Mouse (Mus musculus) heart, embryonic 14.5 days (tissue): ENCODE data around the gene Stra8. TPM values are rescaled to one million over a fixed set of nuclear protein-coding genes. Genes with fewer than 3 reads are reported as not detected.

Experiments
- ATAC-seq: fragments of 200-750 bp; cut with Nextera tagmentation; 2 replicates; pipeline ENCODE4 v1.8.0; 2017; ENCODE audit warnings: low read depth, moderate TSS enrichment; ENCODE audit not compliant: insufficient number of reproducible peaks, insufficient read depth, low FRiP score
- H3K27ac ChIP-seq, 2 experiments: fragments of 200-500 bp in 1 of 2; fragments of 300-500 bp in 1 of 2; sonication (generic) in 1 of 2; replicated peaks in 1 of 2; 2 replicates each; pipeline ENCODE4 v1.5.1; 2012 to 2014; ENCODE audit warnings: low read depth in 2 of 2, low read length in 2 of 2, control low read depth in 1 of 2, mild to moderate bottlenecking in 1 of 2, mixed read lengths in 1 of 2; ENCODE audit not compliant: control insufficient read depth in 1 of 2, insufficient read depth in 1 of 2
- H3K27me3 ChIP-seq: fragments of 300-500 bp; sonication (generic); 2 replicates; pipeline ENCODE4 v1.6.1; 2014; ENCODE audit warnings: mild to moderate bottlenecking, low read length, control low read depth; ENCODE audit not compliant: control insufficient read depth, insufficient read depth
- H3K36me3 ChIP-seq: fragments of 300-500 bp; sonication (generic); 2 replicates; pipeline ENCODE4 v1.6.1; 2014; ENCODE audit warnings: mild to moderate bottlenecking, control low read depth, low read length, mixed read lengths; ENCODE audit not compliant: control insufficient read depth, insufficient read depth
- H3K4me1 ChIP-seq, 2 experiments: fragments of 200-500 bp in 1 of 2; fragments of 300-500 bp in 1 of 2; sonication (generic) in 1 of 2; 2 replicates each; pipeline ENCODE4 v1.6.1; 2012 to 2014; ENCODE audit warnings: low read length in 2 of 2, control low read depth in 1 of 2, mixed read lengths in 1 of 2; ENCODE audit not compliant: control insufficient read depth in 2 of 2, insufficient read depth in 2 of 2
- H3K4me2 ChIP-seq: fragments of 300-500 bp; sonication (generic); 2 replicates; pipeline ENCODE4 v1.6.1; 2014; ENCODE audit warnings: mild to moderate bottlenecking, low read length
- H3K4me3 ChIP-seq, 2 experiments: fragments of 200-500 bp in 1 of 2; fragments of 300-500 bp in 1 of 2; sonication (generic) in 1 of 2; 2 replicates each; pipeline ENCODE4 v1.5.1; 2012 to 2014; ENCODE audit warnings: low read length in 2 of 2, mild to moderate bottlenecking in 2 of 2, control low read depth in 1 of 2, low read depth in 1 of 2, moderate library complexity in 1 of 2; ENCODE audit not compliant: control insufficient read depth in 1 of 2, insufficient read depth in 1 of 2
- H3K9ac ChIP-seq: fragments of 300-500 bp; sonication (generic); 2 replicates; pipeline ENCODE4 v1.6.1; 2014; ENCODE audit warnings: mild to moderate bottlenecking, low read length
- H3K9me3 ChIP-seq: fragments of 300-500 bp; sonication (generic); 2 replicates; pipeline ENCODE4 v1.6.1; 2016; ENCODE audit warnings: low read length, control low read depth; ENCODE audit not compliant: control insufficient read depth
- WGBS: fragments of 180-500 bp; shearing (Covaris S2); extraction: QIAGEN DNeasy Blood & Tissue Kit; methylation state at CpG from one replicate; pipeline ENCODE4 v1.1.7; 2014; 5-methylcytosine and 5-hydroxymethylcytosine counted together
- polyA plus RNA-seq: library from polyadenylated mRNA; unstranded; fragments of >200 nt; fragmentation: Nextera tagmentation; extraction: Ambion mirVana; gene quantifications from 2 replicates; pipeline ENCODE4 v1.2.1, GENCODE M21; 2014

Stra8 gene
- polyA plus RNA-seq, 1 experiment from 2014 or later, result not detected

DNA sequence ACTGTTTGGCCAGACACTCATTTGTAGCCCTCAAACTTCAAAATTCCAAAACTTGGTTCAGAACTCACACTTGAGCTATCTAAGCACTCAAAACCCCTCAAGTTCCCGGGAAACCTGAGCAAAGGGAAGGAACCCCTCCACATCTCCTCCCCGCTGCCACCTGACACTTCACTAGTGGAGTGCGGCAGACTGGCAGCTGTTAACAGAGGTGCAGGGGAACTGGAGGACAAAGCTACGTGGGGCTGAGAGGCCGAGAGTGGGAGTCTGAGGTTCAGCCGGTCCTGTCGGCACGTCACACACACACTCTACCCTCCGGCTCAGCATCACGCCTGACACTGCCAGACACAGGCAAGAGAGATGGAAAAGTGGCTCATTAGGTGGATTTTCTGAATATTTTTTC lies 16.1 kb upstream of the Stra8 start:
- peak overlapping the region; percentile 54; the same call in 1 of the 2 replicates for H3K9ac ChIP-seq
- H3K9me3 ChIP-seq, result no peaks in the 10 kb centered on the region
- peaks cover 61% of the 10 kb centered on the region for H3K36me3 ChIP-seq
- no peaks in the 10 kb centered on the region for H3K27me3 ChIP-seq
- ATAC-seq, result no peak
- H3K4me2 ChIP-seq, result peak overlapping the region; percentile 49
- H3K4me3 ChIP-seq, result no peak overlapping the region
- peaks cover 47 to 63% of the 10 kb centered on the region in 2 experiments for H3K4me1 ChIP-seq
- peak overlapping the region; percentile 58 to 70; a peak in 3 of 4 replicates for H3K27ac ChIP-seq
- WGBS, result 17% methylated on average over 10 of the region's 10 CpGs

DNA sequence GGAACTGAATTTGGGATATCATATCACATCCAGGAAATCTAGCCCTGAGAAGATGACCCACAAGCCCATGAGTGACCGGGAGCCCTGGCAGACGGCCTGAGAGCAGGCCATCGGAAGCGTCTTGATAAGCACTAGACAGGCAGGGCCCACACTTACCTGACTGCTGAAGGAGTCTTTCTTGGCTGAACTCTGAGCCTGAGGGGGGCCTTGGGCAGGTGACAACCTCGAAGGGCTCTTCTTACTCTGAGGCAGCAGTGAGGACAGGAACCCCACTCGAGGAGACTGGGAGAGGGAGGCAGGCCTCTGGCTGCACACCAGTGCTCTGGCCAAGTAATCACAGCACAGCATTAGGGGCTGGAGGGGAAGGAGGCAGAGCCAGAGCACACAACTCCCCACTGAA lies 15.6 kb upstream of the Stra8 start:
- peaks cover 64% of the 10 kb centered on the region for H3K36me3 ChIP-seq
- no peaks in the 10 kb centered on the region for H3K9me3 ChIP-seq
- no peaks in the 10 kb centered on the region for H3K27me3 ChIP-seq
- 31% methylated on average over 6 of the region's 6 CpGs for WGBS
- H3K27ac ChIP-seq, result peak overlapping the region; percentile 58 to 70; a peak in 3 of 4 replicates
- H3K4me2 ChIP-seq, result peak overlapping the region; percentile 49
- no peak overlapping the region for H3K4me3 ChIP-seq
- H3K9ac ChIP-seq, result peak overlapping the region; percentile 54; the same call in 1 of the 2 replicates
- no peak for ATAC-seq
- peaks cover 42 to 60% of the 10 kb centered on the region in 2 experiments for H3K4me1 ChIP-seq

DNA sequence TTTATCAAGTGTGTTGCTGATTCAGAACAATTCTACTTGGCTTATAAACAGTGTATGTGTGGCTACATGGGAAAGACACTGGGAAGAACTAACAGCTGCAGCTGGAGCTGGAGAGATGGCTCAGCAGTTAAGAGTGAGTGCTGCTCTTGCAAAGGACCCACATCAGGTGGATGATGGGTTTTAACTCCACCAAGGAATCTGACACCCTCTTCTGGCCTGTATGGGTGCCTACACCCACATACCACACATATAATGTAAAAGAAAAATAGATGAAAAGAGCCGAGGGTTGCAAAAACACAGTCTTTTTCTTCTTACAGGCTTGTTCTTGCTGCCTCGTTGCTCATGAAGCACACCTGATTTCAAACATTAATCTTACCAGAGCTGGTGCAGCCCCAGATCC lies 13.8 kb upstream of the Stra8 start:
- WGBS, result 66% methylated on average over 2 of the region's 2 CpGs
- Histone ChIP-seq H3K4me3 (no peak overlapping the region), H3K9ac (no peak overlapping the region), H3K9me3 (no peaks in the 10 kb centered on the region), H3K27ac (no peak overlapping the region), H3K4me2 (no peak overlapping the region), H3K36me3 (peaks cover 56% of the 10 kb centered on the region), H3K27me3 (no peaks in the 10 kb centered on the region), H3K4me1 (peaks cover 38 to 57% of the 10 kb centered on the region in 2 experiments)
- ATAC-seq, result no peak

DNA sequence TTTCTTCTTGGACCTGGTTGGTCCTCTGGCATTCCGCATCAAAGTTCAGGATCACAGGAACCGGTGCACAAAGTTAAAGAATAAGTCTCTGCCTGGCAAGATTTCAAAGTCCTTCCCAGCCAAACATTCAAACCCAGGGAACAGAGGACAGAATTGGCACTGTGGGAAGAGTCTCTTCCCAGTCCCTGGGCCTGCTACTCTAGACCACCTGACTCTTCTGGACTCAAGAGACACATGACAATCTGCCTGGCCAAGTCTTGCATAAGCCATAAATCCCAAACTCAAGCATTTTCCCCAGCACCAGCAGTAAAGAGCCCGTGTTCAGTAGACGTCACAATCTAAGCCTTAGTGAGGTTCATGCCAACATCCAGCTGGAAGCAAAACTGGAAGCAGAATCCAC lies 13.3 kb upstream of the Stra8 start:
- WGBS, result 92% methylated on average over 4 of the region's 4 CpGs
- no peak for ATAC-seq

DNA sequence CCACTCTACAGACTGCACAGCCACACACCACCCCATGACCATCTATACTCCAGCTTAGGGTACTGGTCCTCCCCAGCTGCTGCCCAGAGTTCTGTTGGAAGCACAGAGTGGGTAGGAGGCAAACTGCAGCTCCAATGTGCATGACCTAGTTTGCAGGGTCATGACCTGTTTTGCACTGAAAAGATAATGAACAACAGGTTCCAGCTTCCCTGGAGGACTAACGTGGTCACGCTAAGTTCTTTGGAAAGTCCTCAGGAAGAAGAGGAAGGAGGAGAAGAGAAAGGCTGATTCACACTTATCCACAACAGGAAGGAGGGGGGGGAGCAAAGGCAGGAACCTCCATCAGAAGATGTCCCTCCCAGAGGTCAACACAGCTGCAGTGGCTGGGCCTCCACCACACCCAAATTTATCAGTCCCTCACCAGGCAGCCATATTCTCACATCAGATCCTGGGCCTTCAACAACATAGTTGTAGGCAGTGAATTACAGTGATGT lies 12.8 kb upstream of the Stra8 start:
- no peak overlapping the region for H3K4me3 ChIP-seq
- peaks cover 32 to 47% of the 10 kb centered on the region in 2 experiments for H3K4me1 ChIP-seq
- no peaks in the 10 kb centered on the region for H3K9me3 ChIP-seq
- H3K27ac ChIP-seq, result no peak overlapping the region
- H3K36me3 ChIP-seq, result peaks cover 50% of the 10 kb centered on the region
- no peaks in the 10 kb centered on the region for H3K27me3 ChIP-seq
- WGBS, result 65% methylated on average over 2 of the region's 2 CpGs
- ATAC-seq, result no peak
- no peak overlapping the region for H3K9ac ChIP-seq
- H3K4me2 ChIP-seq, result no peak overlapping the region

More for the DNA sequence above, 13.3 kb upstream of the Stra8 start:
- Histone ChIP-seq H3K4me1 (peaks cover 37 to 52% of the 10 kb centered on the region in 2 experiments), H3K9me3 (no peaks in the 10 kb centered on the region), H3K27me3 (no peaks in the 10 kb centered on the region), H3K4me3 (no peak overlapping the region), H3K9ac (no peak overlapping the region), H3K4me2 (no peak overlapping the region), H3K27ac (no peak overlapping the region), H3K36me3 (peaks cover 50% of the 10 kb centered on the region)

DNA sequence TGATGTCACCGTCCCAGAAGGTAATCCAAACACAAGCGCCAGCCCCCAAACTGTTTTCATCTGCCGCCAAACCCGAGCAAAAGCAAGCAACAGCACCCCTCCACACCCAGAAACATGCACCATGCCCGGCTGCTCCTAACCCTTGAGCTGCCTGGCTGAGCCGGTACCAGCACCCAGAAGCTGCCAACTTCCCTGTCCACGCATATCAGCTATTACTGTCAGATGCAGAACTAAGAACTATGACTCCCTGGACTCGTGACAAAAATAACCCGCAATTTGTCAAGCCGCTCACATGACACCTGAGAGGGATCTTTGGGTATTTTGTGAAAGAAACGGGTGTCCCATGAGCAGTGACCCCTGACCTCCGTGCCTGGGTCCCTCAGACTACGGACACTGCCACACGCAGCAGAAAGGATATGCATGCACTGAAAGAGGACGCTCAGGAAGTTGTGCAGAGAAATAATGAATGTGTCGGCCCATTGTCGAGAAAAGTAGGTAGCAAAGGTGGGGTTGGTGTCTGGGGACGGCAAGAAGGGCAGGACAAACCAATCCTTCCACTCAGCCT lies 12.2 kb upstream of the Stra8 start:
- 77% methylated on average over 18 of the region's 18 CpGs for WGBS
- H3K27me3 ChIP-seq, result no peaks in the 10 kb centered on the region
- no peak overlapping the region for H3K4me2 ChIP-seq
- H3K4me1 ChIP-seq, result peaks cover 26 to 41% of the 10 kb centered on the region in 2 experiments
- ATAC-seq, result no peak
- H3K9me3 ChIP-seq, result no peaks in the 10 kb centered on the region
- peaks cover 50% of the 10 kb centered on the region for H3K36me3 ChIP-seq
- no peak overlapping the region for H3K4me3 ChIP-seq
- H3K27ac ChIP-seq, result no peak overlapping the region
- H3K9ac ChIP-seq, result no peak overlapping the region

DNA sequence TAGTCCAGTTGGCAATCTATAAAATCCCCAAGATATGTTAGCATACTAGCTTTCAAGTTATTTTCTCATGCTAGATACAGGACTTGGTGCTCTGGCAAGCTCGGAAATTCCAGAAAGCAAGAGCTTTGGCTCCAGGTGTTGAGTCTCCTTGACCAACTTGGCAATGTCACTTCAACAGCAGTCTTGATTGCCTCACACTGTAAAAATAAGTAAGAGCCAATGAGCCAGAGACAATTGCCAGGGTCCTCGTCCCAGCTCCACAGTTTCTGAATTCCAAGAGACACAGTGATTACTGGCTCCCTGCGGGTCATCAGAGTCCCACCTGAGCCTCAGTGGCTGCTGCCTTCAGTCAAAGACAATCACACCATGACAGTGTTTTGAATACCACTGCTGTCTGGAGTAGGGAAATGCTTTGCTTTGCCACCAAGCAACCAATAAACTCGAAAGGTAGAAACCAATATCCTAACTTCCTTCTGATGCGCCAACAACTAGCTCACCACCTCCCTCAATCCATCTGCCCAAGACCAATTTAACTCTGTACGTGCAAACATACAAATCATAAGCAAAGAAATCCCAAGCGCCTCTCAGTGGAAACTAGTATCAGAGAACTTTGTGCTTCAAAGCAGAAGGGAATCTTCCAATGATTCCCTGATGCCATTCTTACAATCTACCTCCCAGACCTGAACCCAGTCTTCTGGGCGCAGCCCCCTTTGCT lies 10.2 kb upstream of the Stra8 start:
- H3K36me3 ChIP-seq, result peaks cover 41% of the 10 kb centered on the region
- peaks cover 11 to 21% of the 10 kb centered on the region in 2 experiments for H3K4me1 ChIP-seq
- 37% methylated on average over 8 of the region's 8 CpGs for WGBS
- peak overlapping the region; percentile 80 for H3K9ac ChIP-seq
- H3K27ac ChIP-seq, result peak overlapping the region; percentile 82 to 93
- peak overlapping the region; percentile 83 for H3K4me2 ChIP-seq
- H3K27me3 ChIP-seq, result no peaks in the 10 kb centered on the region
- no peaks in the 10 kb centered on the region for H3K9me3 ChIP-seq
- no peak for ATAC-seq
- H3K4me3 ChIP-seq, result peak overlapping the region; percentile 68 to 97
